Mouse (Mus musculus) forebrain, embryonic 13.5 days (tissue): ENCODE data around the gene Agap1. TPM values are rescaled to one million over a fixed set of nuclear protein-coding genes. Genes with fewer than 3 reads are reported as not detected.
A peak's percentile ranks its signal among the peaks of the same experiment; 100 is the strongest.

Experiments used
- ATAC-seq: fragments of 200-750 bp; cut with Nextera tagmentation; 2 replicates; pipeline ENCODE4 v1.8.0; 2017
- H3K27ac ChIP-seq: fragments of 300-500 bp; sonication (generic); 2 replicates; pipeline ENCODE4 v1.5.1; 2015; ENCODE audit warnings: inconsistent platforms, mild to moderate bottlenecking, moderate library complexity
- H3K27me3 ChIP-seq: fragments of 300-500 bp; sonication (generic); 2 replicates; pipeline ENCODE4 v1.6.1; 2015; ENCODE audit warnings: mild to moderate bottlenecking, inconsistent platforms
- H3K36me3 ChIP-seq: fragments of 300-500 bp; sonication (generic); 2 replicates; pipeline ENCODE4 v1.6.1; 2015; ENCODE audit warnings: mild to moderate bottlenecking, inconsistent platforms; ENCODE audit not compliant: poor library complexity, severe bottlenecking
- H3K4me1 ChIP-seq: fragments of 300-500 bp; sonication (generic); 2 replicates; pipeline ENCODE4 v1.6.1; 2015; ENCODE audit warnings: inconsistent platforms
- H3K4me2 ChIP-seq: fragments of 300-500 bp; sonication (generic); 2 replicates; pipeline ENCODE4 v1.6.1; 2015; ENCODE audit warnings: inconsistent platforms, mild to moderate bottlenecking, moderate library complexity
- H3K4me3 ChIP-seq: fragments of 300-500 bp; sonication (generic); 2 replicates; pipeline ENCODE4 v1.5.1; 2015; ENCODE audit warnings: mild to moderate bottlenecking, inconsistent platforms
- H3K9ac ChIP-seq: fragments of 300-500 bp; sonication (generic); 2 replicates; pipeline ENCODE4 v1.6.1; 2015; ENCODE audit warnings: mild to moderate bottlenecking, inconsistent platforms
- H3K9me3 ChIP-seq: fragments of 300-500 bp; sonication (generic); replicated peaks from 2 replicates; pipeline ENCODE4 v1.6.1; 2016; ENCODE audit warnings: inconsistent platforms
- WGBS: fragments of 180-500 bp; shearing (Covaris S2); methylation state at CpG from one replicate; pipeline ENCODE4 v1.1.7; 2015; 5-methylcytosine and 5-hydroxymethylcytosine counted together
- polyA plus RNA-seq: library from polyadenylated mRNA; unstranded; fragments of >200 nt; fragmentation: Nextera tagmentation; extraction: Ambion mirVana; gene quantifications from 2 replicates; pipeline ENCODE4 v1.2.1, GENCODE M21; 2015

Gene Agap1
- polyA plus RNA-seq, 1 experiment from 2014 or later: 25.4 TPM

DNA sequence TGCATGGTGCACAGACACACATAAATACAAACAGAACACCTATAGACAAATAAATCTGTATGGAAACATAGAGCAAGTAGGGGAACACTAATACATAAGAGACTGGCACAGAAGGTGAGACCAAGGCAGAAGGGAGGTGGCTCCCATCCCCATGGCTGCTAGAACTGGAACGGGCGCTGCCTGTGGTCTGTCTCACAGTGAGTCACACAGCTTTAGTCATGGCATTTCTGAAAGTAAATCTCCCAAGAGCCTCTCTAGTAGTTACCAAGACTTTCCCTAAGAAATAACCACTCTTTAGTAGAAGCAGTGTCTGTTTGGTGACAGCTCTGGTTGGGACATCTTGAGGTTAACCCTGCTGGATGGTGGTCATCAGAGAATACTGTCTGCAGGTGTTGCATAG lies 326.1 kb downstream of the Agap1 start:
- Histone ChIP-seq H3K4me2 (no peak overlapping the region), H3K4me1 (peaks cover 7% of the 10 kb centered on the region; the same call in 1 of the 2 replicates), H3K9me3 (no peaks in the 10 kb centered on the region), H3K4me3 (no peak overlapping the region), H3K36me3 (peaks cover 6% of the 10 kb centered on the region), H3K27me3 (peaks cover 4% of the 10 kb centered on the region; the same call in 1 of the 2 replicates), H3K9ac (no peak overlapping the region), H3K27ac (no peak overlapping the region)
- ATAC-seq: no peak
- WGBS: 98% methylated on average over 2 of the region's 2 CpGs

GRCm38 (mm10) chr1:89781861-89782260 lies 327.3 kb downstream of the Agap1 start:
- H3K4me2 ChIP-seq: no peak overlapping the region
- H3K9ac ChIP-seq: no peak overlapping the region
- no peaks in the 10 kb centered on the region for H3K9me3 ChIP-seq
- peaks cover 9% of the 10 kb centered on the region for H3K4me1 ChIP-seq
- H3K27ac ChIP-seq: no peak overlapping the region
- H3K4me3 ChIP-seq: no peak overlapping the region
- ATAC-seq: no peak
- H3K36me3 ChIP-seq: peaks cover 6% of the 10 kb centered on the region
- WGBS: 66% methylated on average over 8 of the region's 8 CpGs
- peaks cover 4% of the 10 kb centered on the region; the same call in 1 of the 2 replicates for H3K27me3 ChIP-seq

DNA sequence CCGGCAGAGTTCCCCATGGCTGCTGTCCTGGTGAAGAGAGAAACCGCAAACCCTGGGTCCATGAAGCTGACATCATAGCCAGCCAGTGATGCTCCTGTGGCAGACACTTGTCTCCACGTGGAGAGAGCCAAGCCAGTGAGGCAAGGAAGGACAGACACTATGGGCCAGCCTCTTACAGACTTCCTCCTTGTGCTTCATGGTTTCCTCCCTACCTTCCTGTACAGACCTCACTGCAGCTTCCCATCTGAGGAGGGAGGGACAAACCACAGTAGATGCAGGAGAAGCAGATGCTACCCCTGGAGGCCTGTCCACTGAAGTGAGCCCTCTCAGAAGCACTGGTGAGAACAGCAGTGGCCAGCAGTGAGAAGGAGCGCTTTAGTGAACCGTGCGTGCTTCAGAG lies 332.2 kb downstream of the Agap1 start:
- H3K4me3 ChIP-seq: no peak overlapping the region
- no peak overlapping the region for H3K4me2 ChIP-seq
- no peak overlapping the region for H3K27ac ChIP-seq
- no peak overlapping the region for H3K9ac ChIP-seq
- peaks cover 9% of the 10 kb centered on the region for H3K4me1 ChIP-seq
- WGBS: 91% methylated on average over 6 of the region's 6 CpGs
- H3K27me3 ChIP-seq: peaks cover 4% of the 10 kb centered on the region; the same call in 1 of the 2 replicates
- H3K9me3 ChIP-seq: no peaks in the 10 kb centered on the region
- peaks cover 23% of the 10 kb centered on the region for H3K36me3 ChIP-seq
- ATAC-seq: no peak

- Histone ChIP-seq H3K4me2 (no peak overlapping the region), H3K9ac (no peak overlapping the region), H3K4me1 (peaks cover 15% of the 10 kb centered on the region), H3K4me3 (no peak overlapping the region), H3K9me3 (no peaks in the 10 kb centered on the region), H3K27me3 (peaks cover 3% of the 10 kb centered on the region; the same call in 1 of the 2 replicates), H3K36me3 (peaks cover 17% of the 10 kb centered on the region), H3K27ac (0 out of 2 replicates have a peak overlapping the region, but pooled peaks have one; percentile 2)
- ATAC-seq: peak; percentile 57
- WGBS: 27% methylated on average over 14 of the region's 14 CpGs
These were observed 344.1 kb downstream of the Agap1 start for GRCm38 (mm10) chr1:89798724-89799123.

DNA sequence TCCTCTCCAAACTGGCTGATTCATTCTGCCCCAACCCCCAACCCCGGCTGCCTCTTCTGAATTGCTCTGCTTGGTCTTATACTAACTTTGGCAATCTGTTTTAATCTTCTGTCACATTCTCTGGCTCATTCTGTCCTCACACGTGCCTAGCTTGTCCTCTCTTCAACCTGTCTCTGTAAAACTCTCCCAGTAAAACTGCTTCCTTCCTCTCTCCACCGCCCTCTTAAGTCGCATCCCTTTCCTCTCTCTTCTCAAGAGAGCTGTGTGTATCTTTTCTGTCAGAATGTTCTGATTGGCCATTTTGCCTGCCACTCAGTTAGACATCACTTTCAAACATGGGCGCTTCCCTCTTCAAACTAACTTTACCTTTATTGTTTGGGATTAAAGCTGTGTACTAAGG lies 346.9 kb downstream of the Agap1 start:
- WGBS: 77% methylated on average over 5 of the region's 5 CpGs
- H3K36me3 ChIP-seq: peaks cover 11% of the 10 kb centered on the region; the same call in 1 of the 2 replicates
- H3K27me3 ChIP-seq: peaks cover 3% of the 10 kb centered on the region; the same call in 1 of the 2 replicates
- no peaks in the 10 kb centered on the region for H3K9me3 ChIP-seq
- no peak overlapping the region for H3K4me3 ChIP-seq
- no peak for ATAC-seq
- H3K4me1 ChIP-seq: peaks cover 15% of the 10 kb centered on the region
- no peak overlapping the region for H3K27ac ChIP-seq
- H3K9ac ChIP-seq: no peak overlapping the region
- no peak overlapping the region for H3K4me2 ChIP-seq

DNA sequence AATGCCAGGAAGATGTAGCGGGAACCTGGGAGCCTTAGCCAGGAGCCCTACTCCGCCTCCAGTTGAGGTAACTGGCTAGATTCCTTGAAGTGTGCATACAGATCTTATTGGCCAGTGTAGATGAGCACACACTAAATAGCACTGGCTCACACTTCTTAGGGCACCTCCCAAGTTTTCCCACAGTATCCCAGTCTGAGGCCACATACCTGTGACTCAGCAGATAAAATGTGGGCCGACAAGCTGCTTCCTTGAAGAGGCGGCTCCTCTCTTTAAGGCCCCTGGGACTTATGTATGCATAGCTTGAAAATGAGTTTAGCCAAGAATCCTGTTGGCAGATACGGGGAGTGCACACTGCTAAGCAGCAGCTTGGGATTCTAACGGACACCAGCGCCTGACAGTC lies 350.4 kb downstream of the Agap1 start:
- WGBS: 90% methylated on average over 7 of the region's 7 CpGs

GRCm38 (mm10) chr1:89812816-89813215 lies 358.2 kb downstream of the Agap1 start:
- H3K4me1 ChIP-seq: peaks cover 8% of the 10 kb centered on the region
- H3K36me3 ChIP-seq: no peaks in the 10 kb centered on the region
- no peak overlapping the region for H3K4me2 ChIP-seq
- no peak overlapping the region for H3K9ac ChIP-seq
- no peak for ATAC-seq
- 95% methylated on average over 8 of the region's 8 CpGs for WGBS
- H3K9me3 ChIP-seq: no peaks in the 10 kb centered on the region
- H3K4me3 ChIP-seq: no peak overlapping the region
- H3K27me3 ChIP-seq: no peaks in the 10 kb centered on the region
- H3K27ac ChIP-seq: no peak overlapping the region

More for the DNA sequence above, 350.4 kb downstream of the Agap1 start:
- peaks cover 14% of the 10 kb centered on the region; the same call in 1 of the 2 replicates for H3K36me3 ChIP-seq
- no peak overlapping the region for H3K27ac ChIP-seq
- H3K4me3 ChIP-seq: no peak overlapping the region
- no peak overlapping the region for H3K4me2 ChIP-seq
- no peaks in the 10 kb centered on the region for H3K4me1 ChIP-seq
- no peaks in the 10 kb centered on the region for H3K9me3 ChIP-seq
- H3K27me3 ChIP-seq: peaks cover 1% of the 10 kb centered on the region; the same call in 1 of the 2 replicates
- no peak overlapping the region for H3K9ac ChIP-seq
- ATAC-seq: no peak

- no peak overlapping the region for H3K9ac ChIP-seq
- 44% methylated on average over 14 of the region's 14 CpGs for WGBS
These were observed 362.0 kb downstream of the Agap1 start for GRCm38 (mm10) chr1:89816487-89817206.

GRCm38 (mm10) chr1:89821822-89822221 lies 367.2 kb downstream of the Agap1 start:
- Histone ChIP-seq H3K4me2 (no peak overlapping the region), H3K9me3 (no peaks in the 10 kb centered on the region), H3K4me1 (peaks cover 19% of the 10 kb centered on the region), H3K9ac (no peak overlapping the region), H3K27me3 (peaks cover 17% of the 10 kb centered on the region), H3K27ac (no peak overlapping the region), H3K36me3 (no peaks in the 10 kb centered on the region), H3K4me3 (no peak overlapping the region)
- WGBS: 90% methylated on average over 4 of the region's 4 CpGs
- ATAC-seq: no peak

More at GRCm38 (mm10) chr1:89816487-89817206, 362.0 kb downstream of the Agap1 start:
- H3K36me3 ChIP-seq: no peaks in the 10 kb centered on the region
- no peaks in the 10 kb centered on the region for H3K9me3 ChIP-seq
- no peak overlapping the region for H3K4me2 ChIP-seq
- H3K27ac ChIP-seq: no peak overlapping the region
- ATAC-seq: no peak; the same call in 1 of the 2 replicates
- no peak overlapping the region for H3K4me3 ChIP-seq
- peaks cover 13% of the 10 kb centered on the region for H3K4me1 ChIP-seq
- H3K27me3 ChIP-seq: no peaks in the 10 kb centered on the region

- Histone ChIP-seq H3K9me3 (no peaks in the 10 kb centered on the region), H3K4me3 (no peak overlapping the region), H3K4me2 (no peak overlapping the region), H3K27me3 (peaks cover 17% of the 10 kb centered on the region), H3K4me1 (peaks cover 17% of the 10 kb centered on the region), H3K36me3 (0 out of 2 replicates have a peak, but pooled peaks cover under 1% of the 10 kb centered on the region), H3K27ac (no peak overlapping the region), H3K9ac (no peak overlapping the region)
- 94% methylated on average over 3 of the region's 3 CpGs for WGBS
- ATAC-seq: no peak
These were observed 367.8 kb downstream of the Agap1 start for GRCm38 (mm10) chr1:89822431-89822830.

DNA sequence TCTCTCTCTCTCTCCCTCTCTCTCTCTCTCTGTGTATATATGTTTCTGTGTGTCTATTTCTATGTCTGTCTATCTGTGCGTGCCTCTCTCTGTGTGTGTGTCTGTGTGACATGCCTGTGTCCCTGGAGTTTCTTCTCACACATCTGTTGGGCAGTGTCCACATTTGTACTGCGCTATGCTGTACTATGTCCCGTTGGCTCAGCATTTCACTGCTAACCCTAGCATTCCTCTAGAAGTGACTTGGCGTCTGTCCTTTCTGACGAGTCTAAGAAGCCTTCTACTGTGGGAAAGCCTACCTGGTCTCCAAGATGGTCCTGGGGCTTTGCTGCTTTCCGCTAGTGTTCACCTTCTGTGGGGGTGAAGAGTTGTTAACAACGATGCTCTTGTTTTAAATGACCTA lies 368.4 kb downstream of the Agap1 start:
- no peak overlapping the region for H3K4me2 ChIP-seq
- no peak overlapping the region for H3K4me3 ChIP-seq
- H3K36me3 ChIP-seq: 0 out of 2 replicates have a peak, but pooled peaks cover 3% of the 10 kb centered on the region
- 88% methylated on average over 7 of the region's 7 CpGs for WGBS
- H3K27ac ChIP-seq: no peak overlapping the region
- H3K27me3 ChIP-seq: peaks cover 17% of the 10 kb centered on the region
- H3K9me3 ChIP-seq: no peaks in the 10 kb centered on the region
- peaks cover 17% of the 10 kb centered on the region for H3K4me1 ChIP-seq
- ATAC-seq: no peak
- no peak overlapping the region for H3K9ac ChIP-seq

- Histone ChIP-seq H3K4me3 (no peak overlapping the region), H3K36me3 (0 out of 2 replicates have a peak, but pooled peaks cover 3% of the 10 kb centered on the region), H3K27ac (no peak overlapping the region), H3K9ac (no peak overlapping the region), H3K27me3 (peaks cover 17% of the 10 kb centered on the region), H3K9me3 (no peaks in the 10 kb centered on the region), H3K4me1 (peaks cover 12% of the 10 kb centered on the region), H3K4me2 (no peak overlapping the region)
- ATAC-seq: no peak
- WGBS: 59% methylated on average over 3 of the region's 3 CpGs
These were observed 372.4 kb downstream of the Agap1 start for GRCm38 (mm10) chr1:89827051-89827450.
